Mouse (Mus musculus) spleen, postnatal 4 days (tissue): Measurements from ENCODE around the gene Dus4l.

Experiments
- DNase-seq, 2 experiments: peaks; one replicate each; pipeline ENCODE4 v3.0.0; 2022; ENCODE audit warnings: low spot score in 2 of 2

The Dus4l gene

GRCm38 (mm10) chr12:31592011-31592410, 62.6 kb downstream of the Dus4l start:
- no peak for DNase-seq
